Mouse (Mus musculus) liver, embryonic 11.5 days (tissue): Measurements from ENCODE around the gene Porcn. TPM values are rescaled to one million over a fixed set of nuclear protein-coding genes. Genes with fewer than 3 reads are reported as not detected.

ENCODE experiments used
- ATAC-seq: fragments of 200-750 bp; cut with Nextera tagmentation; replicated peaks from 2 replicates; pipeline ENCODE4 v1.8.0; 2017; ENCODE audit warnings: moderate number of reproducible peaks, mild to moderate bottlenecking, moderate TSS enrichment, moderate library complexity; ENCODE audit not compliant: low FRiP score
- DNase-seq: peaks from one replicate; pipeline ENCODE4 v3.0.0-alpha.2; 2017; ENCODE audit warnings: low spot score
- H3K27ac ChIP-seq: fragments of 300-500 bp; sonication (generic); 2 replicates; pipeline ENCODE4 v1.5.1; 2014; ENCODE audit warnings: mild to moderate bottlenecking, low read depth, low read length, control low read depth
- H3K27me3 ChIP-seq: fragments of 300-500 bp; sonication (generic); replicated peaks from 2 replicates; pipeline ENCODE4 v1.6.1; 2014; ENCODE audit warnings: low read length, mixed read lengths; ENCODE audit not compliant: control insufficient read depth, insufficient read depth
- H3K36me3 ChIP-seq: fragments of 300-500 bp; sonication (generic); 2 replicates; pipeline ENCODE4 v1.6.1; 2014; ENCODE audit warnings: mild to moderate bottlenecking, low read length, moderate library complexity, mixed read lengths; ENCODE audit not compliant: control insufficient read depth, insufficient read depth
- H3K4me1 ChIP-seq: fragments of 300-500 bp; sonication (generic); replicated peaks from 2 replicates; pipeline ENCODE4 v1.6.1; 2014; ENCODE audit warnings: low read length, mixed read lengths; ENCODE audit not compliant: control insufficient read depth, insufficient read depth
- H3K4me2 ChIP-seq: fragments of 300-500 bp; sonication (generic); 2 replicates; pipeline ENCODE4 v1.6.1; 2014; ENCODE audit warnings: mild to moderate bottlenecking, control low read depth, moderate library complexity
- H3K4me3 ChIP-seq: fragments of 300-500 bp; sonication (generic); 2 replicates; pipeline ENCODE4 v1.5.1; 2014; ENCODE audit warnings: low read depth, low read length, control low read depth
- H3K9ac ChIP-seq: fragments of 300-500 bp; sonication (generic); 2 replicates; pipeline ENCODE4 v1.6.1; 2014; ENCODE audit warnings: low read depth, low read length, control low read depth
- H3K9me3 ChIP-seq: fragments of 300-500 bp; sonication (generic); 2 replicates; pipeline ENCODE4 v1.6.1; 2016; ENCODE audit warnings: low read length, inconsistent platforms, mixed read lengths; ENCODE audit not compliant: control insufficient read depth
- WGBS: fragments of 180-500 bp; shearing (Covaris S2); extraction: QIAGEN DNeasy Blood & Tissue Kit; methylation state at CpG from one replicate; pipeline ENCODE4 v1.1.7; 2014; 5-methylcytosine and 5-hydroxymethylcytosine counted together
- polyA plus RNA-seq: library from polyadenylated mRNA; unstranded; fragments of >200 nt; fragmentation: Nextera tagmentation; extraction: Ambion mirVana; gene quantifications from 2 replicates; pipeline ENCODE4 v1.2.1, GENCODE M21; 2014

The Porcn gene
- polyA plus RNA-seq, 1 experiment from 2014 or later: 2.8 TPM

DNA sequence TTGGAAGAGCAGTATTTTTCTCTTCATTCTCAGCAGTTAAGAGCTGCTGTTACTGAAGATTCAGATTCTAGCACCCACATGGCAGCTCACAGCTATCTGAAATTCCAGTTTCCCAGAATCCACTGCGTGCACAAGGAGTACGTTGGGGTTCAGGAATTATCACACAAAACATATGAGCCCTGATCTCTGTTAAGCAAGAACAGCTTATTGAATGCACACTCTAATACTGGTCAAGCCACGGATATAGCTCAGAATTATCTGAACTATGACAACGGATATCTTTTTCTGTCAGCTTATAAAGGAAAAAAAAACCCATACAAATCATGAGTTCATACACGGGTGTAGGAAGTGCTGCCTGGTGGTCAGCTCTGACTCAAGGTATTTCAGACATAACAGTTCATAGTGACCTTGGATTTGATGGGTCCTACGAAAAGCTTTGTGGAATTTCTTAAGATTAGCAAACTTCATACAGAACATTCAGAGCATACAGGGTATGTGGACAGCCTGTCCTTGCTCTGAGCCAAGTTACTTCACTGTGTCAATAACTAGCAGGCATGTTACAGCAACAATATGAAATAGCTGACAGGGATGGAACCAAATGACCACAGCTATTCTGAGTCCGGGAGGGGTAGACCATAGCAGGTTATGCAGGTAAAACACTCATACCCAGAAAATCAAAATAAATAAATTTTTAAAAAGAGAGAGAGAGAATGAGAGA lies 5.3 kb upstream of the Porcn start:
- WGBS: 68% methylated on average over 7 of the region's 7 CpGs
- no peaks in the 10 kb centered on the region for H3K4me1 ChIP-seq
- no peak for ATAC-seq

DNA sequence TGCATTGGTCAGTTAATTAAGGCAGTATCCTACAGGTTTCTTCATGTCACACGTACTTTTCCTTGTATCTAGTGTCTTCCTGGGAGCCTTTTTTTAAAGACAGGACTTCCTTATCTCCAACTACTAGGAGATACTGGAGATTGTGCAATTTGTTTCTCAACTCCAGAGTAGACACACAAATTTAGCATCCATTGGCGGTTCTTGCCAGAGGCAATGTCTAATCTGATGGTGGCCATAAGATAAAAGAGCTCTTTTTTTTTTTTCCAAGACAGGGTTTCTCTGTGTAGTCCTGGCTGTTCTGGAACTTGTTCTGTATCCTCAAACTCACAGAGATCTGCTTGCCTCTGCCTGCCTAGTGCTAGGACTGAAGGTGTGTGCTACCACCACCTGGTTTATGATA lies 3.4 kb upstream of the Porcn start:
- H3K4me2 ChIP-seq: no peak overlapping the region
- no peak for DNase-seq
- peaks cover 3% of the 10 kb centered on the region for H3K27me3 ChIP-seq
- no peak overlapping the region for H3K9ac ChIP-seq
- no peaks in the 10 kb centered on the region for H3K4me1 ChIP-seq
- H3K27ac ChIP-seq: no peak overlapping the region
- no peak for ATAC-seq
- WGBS: 52% methylated on average over 2 of the region's 2 CpGs
- H3K36me3 ChIP-seq: no peaks in the 10 kb centered on the region
- H3K4me3 ChIP-seq: no peak overlapping the region
- no peaks in the 10 kb centered on the region for H3K9me3 ChIP-seq

More for the DNA sequence above, 5.3 kb upstream of the Porcn start:
- Histone ChIP-seq H3K27ac (no peak overlapping the region), H3K27me3 (no peaks in the 10 kb centered on the region), H3K4me3 (no peak overlapping the region), H3K9me3 (no peaks in the 10 kb centered on the region), H3K36me3 (no peaks in the 10 kb centered on the region), H3K9ac (no peak overlapping the region), H3K4me2 (no peak overlapping the region)
- no peak for DNase-seq

GRCm38 (mm10) chrX:8207224-8207623 lies 899 bp upstream of the Porcn start:
- Histone ChIP-seq H3K4me3 (no peak overlapping the region), H3K4me1 (no peaks in the 10 kb centered on the region), H3K36me3 (no peaks in the 10 kb centered on the region), H3K4me2 (peak overlapping the region; percentile 62), H3K9me3 (no peaks in the 10 kb centered on the region), H3K27me3 (peaks cover 3% of the 10 kb centered on the region), H3K9ac (no peak overlapping the region), H3K27ac (no peak overlapping the region)
- ATAC-seq (no peak), DNase-seq (no peak)
- 27% methylated on average over 4 of the region's 4 CpGs for WGBS

DNA sequence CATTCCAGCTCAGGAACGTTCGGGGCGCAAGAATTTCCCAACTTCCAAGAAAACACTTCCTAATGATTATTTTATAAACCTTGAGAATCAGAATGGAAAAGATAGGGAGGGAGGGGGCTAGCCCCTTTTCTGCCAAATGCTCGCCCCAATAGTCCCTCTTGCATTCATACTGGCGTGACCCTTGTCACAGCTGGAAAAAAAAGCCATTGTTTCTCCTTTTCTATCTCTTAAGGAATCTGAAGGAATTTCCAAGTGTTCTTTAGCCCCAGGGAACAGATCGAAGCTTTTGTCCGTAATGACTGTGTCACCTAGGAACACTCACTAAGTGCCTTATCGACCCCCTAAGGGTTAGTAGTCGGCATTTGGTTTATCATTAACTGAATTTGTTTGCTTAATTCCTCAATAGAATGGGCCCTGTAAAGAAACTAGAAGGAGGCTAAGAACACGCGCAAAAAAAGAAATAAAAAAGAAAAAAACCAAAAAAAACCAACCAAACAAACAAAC lies 421 bp upstream of the Porcn start:
- Histone ChIP-seq H3K4me2 (peak overlapping the region; percentile 62), H3K4me3 (peak overlapping the region; percentile 46), H3K27me3 (peaks cover 3% of the 10 kb centered on the region), H3K9me3 (no peaks in the 10 kb centered on the region), H3K27ac (no peak overlapping the region), H3K4me1 (no peaks in the 10 kb centered on the region), H3K36me3 (no peaks in the 10 kb centered on the region), H3K9ac (no peak overlapping the region)
- WGBS: 11% methylated on average over 11 of the region's 11 CpGs
- ATAC-seq (no peak; the same call in 1 of the 2 replicates), DNase-seq (no peak)

GRCm38 (mm10) chrX:8205551-8205950 lies 774 bp downstream of the Porcn start:
- WGBS: 36% methylated on average over 7 of the region's 7 CpGs
- no peak for ATAC-seq
- Histone ChIP-seq H3K9ac (no peak overlapping the region), H3K27ac (no peak overlapping the region), H3K4me2 (peak overlapping the region; percentile 62), H3K36me3 (no peaks in the 10 kb centered on the region), H3K27me3 (peaks cover 3% of the 10 kb centered on the region), H3K4me1 (no peaks in the 10 kb centered on the region), H3K4me3 (peak overlapping the region; percentile 46; the same call in 1 of the 2 replicates), H3K9me3 (no peaks in the 10 kb centered on the region)
- DNase-seq: no peak

- Histone ChIP-seq H3K36me3 (no peaks in the 10 kb centered on the region), H3K4me3 (no peak overlapping the region), H3K27me3 (peaks cover 3% of the 10 kb centered on the region), H3K9me3 (no peaks in the 10 kb centered on the region), H3K4me1 (no peaks in the 10 kb centered on the region), H3K9ac (no peak overlapping the region), H3K4me2 (no peak overlapping the region), H3K27ac (no peak overlapping the region)
- DNase-seq: no peak
- no peak for ATAC-seq
- WGBS: 63% methylated on average over 4 of the region's 4 CpGs
Measured at GRCm38 (mm10) chrX:8205088-8205487, 1.2 kb downstream of the Porcn start.

DNA sequence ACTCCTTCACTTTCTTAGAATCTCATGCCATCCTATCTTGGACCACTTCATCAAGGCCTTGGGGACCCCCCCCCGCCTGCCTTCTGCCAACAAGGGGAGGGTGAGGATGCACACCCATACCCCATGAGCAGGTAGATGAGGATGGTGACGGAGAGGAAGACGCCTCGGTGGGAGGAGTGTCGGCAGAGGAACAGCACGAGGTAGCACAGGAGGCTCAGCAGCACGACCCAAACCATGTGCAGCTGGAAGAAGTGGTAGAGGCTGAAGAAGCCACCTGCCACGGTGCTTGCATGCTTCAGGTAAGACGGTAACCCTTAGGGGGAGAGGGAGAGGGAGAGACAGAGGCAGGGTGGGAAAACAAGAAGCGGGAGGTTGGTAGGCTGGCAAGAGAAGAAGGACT lies 2.2 kb downstream of the Porcn start:
- 80% methylated on average over 10 of the region's 10 CpGs for whole genome bisulfite sequencing
- ATAC-seq (no peak), DNase-seq (no peak)
- Histone ChIP-seq H3K4me2 (no peak overlapping the region), H3K4me3 (no peak overlapping the region), H3K4me1 (no peaks in the 10 kb centered on the region), H3K27ac (no peak overlapping the region), H3K9ac (no peak overlapping the region), H3K9me3 (no peaks in the 10 kb centered on the region), H3K36me3 (no peaks in the 10 kb centered on the region), H3K27me3 (peaks cover 3% of the 10 kb centered on the region)

GRCm38 (mm10) chrX:8203105-8203504 lies 3.2 kb downstream of the Porcn start:
- H3K4me2 ChIP-seq: no peak overlapping the region
- ATAC-seq (no peak), DNase-seq (no peak)
- no peaks in the 10 kb centered on the region for H3K36me3 ChIP-seq
- no peak overlapping the region for H3K9ac ChIP-seq
- no peak overlapping the region for H3K27ac ChIP-seq
- no peaks in the 10 kb centered on the region for H3K4me1 ChIP-seq
- WGBS: 80% methylated on average over 14 of the region's 14 CpGs
- H3K9me3 ChIP-seq: no peaks in the 10 kb centered on the region
- no peak overlapping the region for H3K4me3 ChIP-seq
- H3K27me3 ChIP-seq: peaks cover 3% of the 10 kb centered on the region

DNA sequence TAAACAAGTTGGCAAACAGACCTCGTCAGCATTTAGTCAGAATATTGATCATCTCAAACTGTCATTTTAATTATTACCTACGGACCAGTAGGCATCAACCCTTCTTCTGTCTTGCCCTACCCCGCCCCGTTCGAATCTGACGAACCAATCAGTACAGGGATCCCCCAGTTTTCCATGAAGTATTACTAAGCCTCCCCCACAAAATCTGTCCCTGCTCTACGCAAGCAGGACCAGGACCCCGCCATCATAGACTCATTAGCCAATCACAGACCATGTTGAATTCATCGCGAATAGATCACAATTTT lies 13.0 kb downstream of the Porcn start, which contains the start of gene Ebp:
TSS of gene Ebp (minus strand) at position 94 of the 305 bp plus-strand sequence.
- Histone ChIP-seq H3K9me3 (no peaks in the 10 kb centered on the region), H3K27me3 (no peaks in the 10 kb centered on the region), H3K27ac (peak within 1 kb of the TSS; percentile 56), H3K4me1 (peaks cover 4% of the 10 kb centered on the region; the same call in 1 of the 2 replicates), H3K4me3 (peak within 1 kb of the TSS; percentile 62), H3K9ac (peak within 1 kb of the TSS; percentile 78), H3K36me3 (no peaks in the 10 kb centered on the region), H3K4me2 (peak within 1 kb of the TSS; percentile 73)
- no peak for DNase-seq
- no peak for ATAC-seq
- 30% methylated on average over 10 of the region's 10 CpGs for WGBS
